Mouse (Mus musculus): Measurements from ENCODE around the gene Gm14147. TPM values are rescaled to one million over a fixed set of nuclear protein-coding genes. Genes with fewer than 3 reads are reported as not detected.

Gm14147 gene
- total RNA-seq (2023) = not detected

GRCm38 (mm10) chr2:151097945-151098344 is at the start of gene Gm14147:
Gene Gm14147, plus strand, starts transcription at chr2:151098245.

GRCm38 (mm10) chr2:151092250-151092649 is 5.8 kb upstream of the Gm14147 start, which contains the start of gene Gm14151:
Gene Gm14151, minus strand, starts transcription at chr2:151092350.

Other genes with a start within 250 kb of the Gm14147 start
- gene Abhd12, start 193.5 kb upstream of the Gm14147 start, total RNA-seq (2023) = 32.4 TPM
- 2.7 TPM for gene Gins1, start 192.8 kb upstream of the Gm14147 start, total RNA-seq (2023)
- not detected for gene Ninl, start 58.9 kb upstream of the Gm14147 start, total RNA-seq (2023)
- 8.1 TPM for gene Nanp, start 58.8 kb upstream of the Gm14147 start, total RNA-seq (2023)
- gene Gm14151, start 5.9 kb upstream of the Gm14147 start, total RNA-seq (2023) = not detected

All from CD4-positive naive resting alpha-beta T cell, adult 76 days (primary cell).